Mouse (Mus musculus): ENCODE measurements around the gene Id2. TPM values are rescaled to one million over a fixed set of nuclear protein-coding genes. Genes with fewer than 3 reads are reported as not detected.

The Id2 gene
- polyA plus RNA-seq, 1 experiment from 2014 or later: 180 TPM

DNA sequence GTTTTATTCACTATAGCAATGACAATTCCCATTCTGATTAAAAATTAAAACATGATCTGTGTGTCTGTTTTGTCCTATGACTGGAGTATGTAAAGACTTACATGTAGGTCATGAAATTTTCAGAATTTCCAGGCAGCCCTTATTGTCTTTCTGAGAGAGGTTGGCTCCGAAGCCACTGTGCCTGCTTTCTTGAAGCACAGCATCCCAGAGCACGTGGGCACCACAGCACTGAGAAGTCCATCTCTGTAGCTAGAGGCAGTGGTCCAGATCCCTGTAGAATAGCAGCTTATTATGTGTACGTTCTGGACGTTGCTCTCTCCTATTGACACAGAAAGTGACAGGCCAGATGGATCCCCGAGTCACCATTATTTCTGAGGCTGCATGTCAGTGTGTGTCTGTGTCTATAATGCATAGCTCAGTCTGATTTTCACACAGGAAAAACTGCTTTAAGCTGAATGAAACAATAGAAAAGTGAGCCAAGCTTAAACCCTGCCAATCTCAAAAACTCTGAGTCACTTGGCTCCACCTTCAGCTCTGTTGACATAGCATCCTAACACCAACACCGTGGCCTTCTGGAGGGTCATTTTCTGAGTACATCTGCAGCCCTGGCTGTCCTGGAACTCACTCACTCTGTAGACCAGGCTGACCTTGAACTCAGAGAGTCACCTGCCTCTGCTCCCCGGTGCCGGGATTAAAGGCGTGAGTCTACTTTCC is 37.3 kb downstream of the Id2 start:
- 88% methylated on average over 9 of the region's 9 CpGs for WGBS
- no peaks in the 10 kb centered on the region for H3K27me3 ChIP-seq (ENCODE audit: poor library complexity, severe bottlenecking)
- no peak overlapping the region for H3K4me3 ChIP-seq
- no peak for DNase-seq (ENCODE audit: extremely low spot score, low spot score)
- no peak overlapping the region for H3K27ac ChIP-seq
- H3K9me3 ChIP-seq: no peaks in the 10 kb centered on the region
- 0 out of 2 replicates have a peak, but pooled peaks cover 8% of the 10 kb centered on the region for H3K4me1 ChIP-seq
- H3K36me3 ChIP-seq (replicated peaks): peaks cover 18% of the 10 kb centered on the region

DNA sequence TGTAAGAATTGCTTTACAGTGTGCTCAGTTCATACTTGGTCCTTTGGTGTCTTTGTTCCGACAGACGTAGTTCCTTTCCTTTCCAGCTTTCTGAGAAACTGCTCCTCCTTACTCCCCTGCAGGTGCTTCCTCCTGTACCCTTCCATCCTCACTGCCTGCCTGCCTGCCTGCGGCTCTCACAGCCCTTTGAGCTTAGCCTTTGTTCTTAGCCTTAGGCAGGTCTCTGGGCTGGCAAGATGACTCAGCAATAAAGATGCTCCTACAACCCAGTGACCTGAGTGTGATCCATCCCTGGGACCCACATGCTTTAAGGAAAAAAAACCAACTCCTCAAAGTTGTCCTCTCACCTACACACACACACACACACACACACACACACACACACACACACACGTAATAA is 42.0 kb downstream of the Id2 start:
- no peak for DNase-seq (ENCODE audit: extremely low spot score, low spot score)
- peaks cover 40% of the 10 kb centered on the region for H3K36me3 ChIP-seq (replicated peaks)
- WGBS: 62% methylated on average over 4 of the region's 4 CpGs
- no peaks in the 10 kb centered on the region for H3K27me3 ChIP-seq (ENCODE audit: poor library complexity, severe bottlenecking)
- no peak overlapping the region for H3K4me3 ChIP-seq
- H3K9me3 ChIP-seq: no peaks in the 10 kb centered on the region
- H3K27ac ChIP-seq: no peak overlapping the region
- 0 out of 2 replicates have a peak, but pooled peaks cover 8% of the 10 kb centered on the region for H3K4me1 ChIP-seq

GRCm38 (mm10) chr12:25054511-25054910 is 42.4 kb downstream of the Id2 start:
- no peak overlapping the region for H3K27ac ChIP-seq
- no peaks in the 10 kb centered on the region for H3K9me3 ChIP-seq
- no peak for DNase-seq (ENCODE audit: extremely low spot score, low spot score)
- no peak overlapping the region for H3K4me3 ChIP-seq
- H3K4me1 ChIP-seq: 0 out of 2 replicates have a peak, but pooled peaks cover 8% of the 10 kb centered on the region
- no peaks in the 10 kb centered on the region for H3K27me3 ChIP-seq (ENCODE audit: poor library complexity, severe bottlenecking)
- 86% methylated on average over 7 of the region's 7 CpGs for WGBS
- peaks cover 40% of the 10 kb centered on the region for H3K36me3 ChIP-seq (replicated peaks)

- Histone ChIP-seq H3K27me3 (ENCODE audit: poor library complexity, severe bottlenecking) (no peaks in the 10 kb centered on the region), H3K4me3 (no peak overlapping the region), H3K36me3 (replicated peaks) (peaks cover 19% of the 10 kb centered on the region), H3K4me1 (no peaks in the 10 kb centered on the region), H3K27ac (no peak overlapping the region), H3K9me3 (no peaks in the 10 kb centered on the region)
- no peak for DNase-seq (ENCODE audit: extremely low spot score, low spot score)
- 91% methylated on average over 5 of the region's 5 CpGs for WGBS
Observed at GRCm38 (mm10) chr12:25049253-25049652, 47.7 kb downstream of the Id2 start.

DNA sequence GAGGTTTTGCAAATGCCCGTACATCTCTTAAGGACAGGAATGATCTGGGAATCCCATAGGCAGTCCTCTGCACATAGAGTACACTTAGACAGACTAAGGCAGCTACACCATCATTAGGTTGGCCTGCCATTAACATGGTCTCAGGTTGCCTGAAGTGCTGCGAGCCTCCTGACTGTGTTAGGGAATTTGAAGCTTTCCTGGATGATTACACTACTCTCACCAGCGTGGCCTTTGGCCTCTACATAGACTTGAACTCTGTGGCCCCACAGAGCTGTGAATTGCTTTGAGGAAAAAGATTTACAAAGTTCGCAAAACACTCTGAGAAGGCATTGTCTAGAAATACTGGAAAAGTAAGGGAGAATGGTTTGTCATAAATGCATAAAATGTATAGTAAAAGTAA is 52.4 kb downstream of the Id2 start:
- H3K9me3 ChIP-seq: no peaks in the 10 kb centered on the region
- no peaks in the 10 kb centered on the region for H3K27me3 ChIP-seq (ENCODE audit: poor library complexity, severe bottlenecking)
- H3K36me3 ChIP-seq (replicated peaks): no peaks in the 10 kb centered on the region; the same call in 1 of the 2 replicates
- H3K4me1 ChIP-seq: 0 out of 2 replicates have a peak, but pooled peaks cover 3% of the 10 kb centered on the region
- H3K27ac ChIP-seq: no peak overlapping the region
- no peak for DNase-seq (ENCODE audit: extremely low spot score, low spot score)
- no peak overlapping the region for H3K4me3 ChIP-seq
- WGBS: 91% methylated on average over 4 of the region's 4 CpGs

DNA sequence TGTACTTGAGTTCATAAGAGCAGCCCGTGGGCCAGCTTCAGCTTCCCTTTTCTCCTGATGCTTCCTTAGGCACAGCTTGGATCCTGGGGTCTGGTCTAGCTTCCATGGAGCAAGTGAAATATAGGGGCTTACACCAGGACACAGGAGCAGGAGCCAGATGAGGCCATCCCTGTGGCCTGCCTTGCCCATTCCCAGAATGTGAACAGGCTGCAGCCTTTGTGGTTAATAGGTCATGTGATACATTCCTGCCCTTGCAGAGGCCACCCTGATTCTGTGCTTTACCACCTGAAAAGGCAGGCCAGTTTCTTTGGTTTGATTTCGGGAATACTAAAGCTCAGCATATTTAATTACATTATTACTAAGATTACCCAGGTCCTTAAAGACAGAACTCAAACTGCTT is 52.9 kb downstream of the Id2 start:
- Histone ChIP-seq H3K9me3 (no peaks in the 10 kb centered on the region), H3K36me3 (replicated peaks) (no peaks in the 10 kb centered on the region; the same call in 1 of the 2 replicates), H3K4me1 (0 out of 2 replicates have a peak, but pooled peaks cover 3% of the 10 kb centered on the region), H3K27me3 (ENCODE audit: poor library complexity, severe bottlenecking) (no peaks in the 10 kb centered on the region), H3K27ac (no peak overlapping the region), H3K4me3 (no peak overlapping the region)
- no peak for DNase-seq (ENCODE audit: extremely low spot score, low spot score)
- 87% methylated on average over 2 of the region's 2 CpGs for WGBS

Other genes starting within 250 kb of the Id2 start
- gene Kidins220, start 122.2 kb downstream of the Id2 start, polyA plus RNA-seq (2016; fragmentation: Nextera tagmentation; extraction: Ambion mirVana): 17.2 and 20.0 TPM in 2 replicates